Mouse (Mus musculus) midbrain, embryonic 16.5 days (tissue): ENCODE data around the gene Mlip. TPM values are rescaled to one million over a fixed set of nuclear protein-coding genes. Genes with fewer than 3 reads are reported as not detected.

Source experiments
- ATAC-seq: fragments of 200-750 bp; cut with Nextera tagmentation; 2 replicates; pipeline ENCODE4 v1.8.0; 2017; ENCODE audit warnings: moderate TSS enrichment
- H3K27ac ChIP-seq: fragments of 300-500 bp; sonication (generic); 2 replicates; pipeline ENCODE4 v1.5.1; 2014; ENCODE audit warnings: mild to moderate bottlenecking, low read length, mixed read lengths
- H3K27me3 ChIP-seq: fragments of 300-500 bp; sonication (generic); 2 replicates; pipeline ENCODE4 v1.6.1; 2014; ENCODE audit warnings: low read depth, low read length, mixed read lengths; ENCODE audit not compliant: control insufficient read depth, insufficient read depth
- H3K36me3 ChIP-seq: fragments of 300-500 bp; sonication (generic); 2 replicates; pipeline ENCODE4 v1.6.1; 2014; ENCODE audit warnings: mild to moderate bottlenecking, low read length, moderate library complexity, mixed read lengths; ENCODE audit not compliant: control insufficient read depth, insufficient read depth
- H3K4me1 ChIP-seq: fragments of 300-500 bp; sonication (generic); 2 replicates; pipeline ENCODE4 v1.6.1; 2014; ENCODE audit warnings: mild to moderate bottlenecking, low read length, mixed read lengths; ENCODE audit not compliant: control insufficient read depth, insufficient read depth
- H3K4me2 ChIP-seq: fragments of 300-500 bp; sonication (generic); 2 replicates; pipeline ENCODE4 v1.6.1; 2014; ENCODE audit warnings: mild to moderate bottlenecking, low read length, mixed read lengths
- H3K4me3 ChIP-seq: fragments of 300-500 bp; sonication (generic); 2 replicates; pipeline ENCODE4 v1.5.1; 2014; ENCODE audit warnings: low read depth, mild to moderate bottlenecking, low read length, moderate library complexity, mixed read lengths
- H3K9ac ChIP-seq: fragments of 300-500 bp; sonication (generic); 2 replicates; pipeline ENCODE4 v1.6.1; 2014; ENCODE audit warnings: low read depth, low read length, mixed read lengths
- H3K9me3 ChIP-seq: fragments of 300-500 bp; sonication (generic); replicated peaks from 2 replicates; pipeline ENCODE4 v1.6.1; 2014; ENCODE audit warnings: mild to moderate bottlenecking, low read length, mixed read lengths; ENCODE audit not compliant: control insufficient read depth, poor library complexity, severe bottlenecking
- WGBS: fragments of 180-500 bp; shearing (Covaris S2); extraction: QIAGEN DNeasy Blood & Tissue Kit; methylation state at CpG from one replicate; pipeline ENCODE4 v1.1.7; 2014; 5-methylcytosine and 5-hydroxymethylcytosine counted together
- polyA plus RNA-seq: library from polyadenylated mRNA; unstranded; fragments of >200 nt; fragmentation: Nextera tagmentation; extraction: Ambion mirVana; gene quantifications from 2 replicates; pipeline ENCODE4 v1.2.1, GENCODE M21; 2015

Mlip gene
- polyA plus RNA-seq, 1 experiment from 2014 or later: 1.8 TPM

GRCm38 (mm10) chr9:77318346-77318745 is 34.4 kb downstream of the Mlip start:
- Histone ChIP-seq H3K36me3 (no peaks in the 10 kb centered on the region), H3K27ac (no peak overlapping the region), H3K9me3 (no peaks in the 10 kb centered on the region; the same call in 1 of the 2 replicates), H3K27me3 (no peaks in the 10 kb centered on the region), H3K4me2 (no peak overlapping the region), H3K4me1 (no peaks in the 10 kb centered on the region), H3K4me3 (no peak overlapping the region), H3K9ac (no peak overlapping the region)
- ATAC-seq: no peak
- WGBS: 87% methylated on average over 3 of the region's 3 CpGs

GRCm38 (mm10) chr9:77310548-77310947 is 42.2 kb downstream of the Mlip start:
- H3K9ac ChIP-seq: no peak overlapping the region
- no peaks in the 10 kb centered on the region for H3K36me3 ChIP-seq
- H3K4me3 ChIP-seq: no peak overlapping the region
- WGBS: 87% methylated on average over 6 of the region's 6 CpGs
- ATAC-seq: no peak
- H3K27me3 ChIP-seq: no peaks in the 10 kb centered on the region
- no peaks in the 10 kb centered on the region for H3K9me3 ChIP-seq
- no peak overlapping the region for H3K4me2 ChIP-seq
- H3K27ac ChIP-seq: no peak overlapping the region
- H3K4me1 ChIP-seq: no peaks in the 10 kb centered on the region

GRCm38 (mm10) chr9:77305417-77305816 is 47.4 kb downstream of the Mlip start:
- Histone ChIP-seq H3K9ac (no peak overlapping the region), H3K27me3 (no peaks in the 10 kb centered on the region), H3K36me3 (no peaks in the 10 kb centered on the region), H3K4me2 (no peak overlapping the region), H3K9me3 (no peaks in the 10 kb centered on the region), H3K27ac (no peak overlapping the region), H3K4me3 (no peak overlapping the region), H3K4me1 (no peaks in the 10 kb centered on the region)
- 83% methylated on average over 2 of the region's 2 CpGs for WGBS
- ATAC-seq: no peak

- H3K4me3 ChIP-seq: no peak overlapping the region
- H3K4me2 ChIP-seq: no peak overlapping the region
- no peaks in the 10 kb centered on the region for H3K36me3 ChIP-seq
- H3K27me3 ChIP-seq: no peaks in the 10 kb centered on the region
- no peak overlapping the region for H3K27ac ChIP-seq
- 79% methylated on average over 8 of the region's 8 CpGs for WGBS
- no peak overlapping the region for H3K9ac ChIP-seq
- no peaks in the 10 kb centered on the region for H3K9me3 ChIP-seq
- no peak for ATAC-seq
- no peaks in the 10 kb centered on the region for H3K4me1 ChIP-seq
Measured at GRCm38 (mm10) chr9:77302340-77302739, 50.4 kb downstream of the Mlip start.

GRCm38 (mm10) chr9:77287958-77288357 is 64.8 kb downstream of the Mlip start:
- H3K4me3 ChIP-seq: no peak overlapping the region
- H3K4me2 ChIP-seq: no peak overlapping the region
- ATAC-seq: no peak
- H3K27me3 ChIP-seq: no peaks in the 10 kb centered on the region
- no peaks in the 10 kb centered on the region for H3K9me3 ChIP-seq
- H3K36me3 ChIP-seq: no peaks in the 10 kb centered on the region
- H3K9ac ChIP-seq: no peak overlapping the region
- WGBS: 96% methylated on average over 5 of the region's 5 CpGs
- no peak overlapping the region for H3K27ac ChIP-seq
- no peaks in the 10 kb centered on the region for H3K4me1 ChIP-seq

GRCm38 (mm10) chr9:77279371-77279770 is 73.4 kb downstream of the Mlip start:
- Histone ChIP-seq H3K9me3 (no peaks in the 10 kb centered on the region), H3K4me1 (peaks cover 3% of the 10 kb centered on the region; the same call in 1 of the 2 replicates), H3K36me3 (no peaks in the 10 kb centered on the region), H3K27ac (no peak overlapping the region), H3K9ac (no peak overlapping the region), H3K4me2 (no peak overlapping the region), H3K4me3 (no peak overlapping the region), H3K27me3 (no peaks in the 10 kb centered on the region)
- WGBS: 69% methylated on average over 5 of the region's 5 CpGs
- ATAC-seq: no peak

- Histone ChIP-seq H3K27ac (no peak overlapping the region), H3K27me3 (no peaks in the 10 kb centered on the region), H3K9me3 (no peaks in the 10 kb centered on the region), H3K36me3 (no peaks in the 10 kb centered on the region), H3K4me2 (no peak overlapping the region), H3K4me3 (no peak overlapping the region), H3K4me1 (peaks cover 3% of the 10 kb centered on the region; the same call in 1 of the 2 replicates), H3K9ac (no peak overlapping the region)
- ATAC-seq: no peak
- 23% methylated on average over 3 of the region's 3 CpGs for WGBS
Measured at GRCm38 (mm10) chr9:77278055-77278454, 74.7 kb downstream of the Mlip start.

GRCm38 (mm10) chr9:77277270-77277669 is 75.5 kb downstream of the Mlip start:
- Histone ChIP-seq H3K4me3 (no peak overlapping the region), H3K4me2 (no peak overlapping the region), H3K4me1 (peaks cover 3% of the 10 kb centered on the region; the same call in 1 of the 2 replicates), H3K9me3 (no peaks in the 10 kb centered on the region), H3K27ac (no peak overlapping the region), H3K27me3 (no peaks in the 10 kb centered on the region), H3K36me3 (no peaks in the 10 kb centered on the region), H3K9ac (no peak overlapping the region)
- WGBS: 62% methylated on average over 5 of the region's 5 CpGs
- ATAC-seq: no peak

GRCm38 (mm10) chr9:77276451-77277154 is 76.2 kb downstream of the Mlip start:
- Histone ChIP-seq H3K27me3 (no peaks in the 10 kb centered on the region), H3K4me1 (peaks cover 3% of the 10 kb centered on the region; the same call in 1 of the 2 replicates)
- peak; percentile 76; the same call in 1 of the 2 replicates for ATAC-seq

More at GRCm38 (mm10) chr9:77276451-77277154, 76.2 kb downstream of the Mlip start:
- H3K4me3 ChIP-seq: no peak overlapping the region
- H3K9me3 ChIP-seq: no peaks in the 10 kb centered on the region
- no peak overlapping the region for H3K9ac ChIP-seq
- WGBS: 33% methylated on average over 5 of the region's 5 CpGs
- H3K27ac ChIP-seq: no peak overlapping the region
- no peaks in the 10 kb centered on the region for H3K36me3 ChIP-seq
- H3K4me2 ChIP-seq: no peak overlapping the region
